Mouse (Mus musculus) embryonic fibroblast, embryonic 13.5 days (primary cell): ENCODE data around the gene Arhgef3. TPM values are rescaled to one million over a fixed set of nuclear protein-coding genes. Genes with fewer than 3 reads are reported as not detected.

Source experiments
- H3K27ac ChIP-seq: 2 replicates; pipeline ENCODE4 v1.5.1; 2012; ENCODE audit warnings: low read length, control low read depth, inconsistent platforms; ENCODE audit not compliant: insufficient read depth
- H3K4me1 ChIP-seq: 2 replicates; pipeline ENCODE4 v1.6.1; 2011; ENCODE audit warnings: low read length; ENCODE audit not compliant: control insufficient read depth, insufficient read depth
- H3K4me3 ChIP-seq: 2 replicates; pipeline ENCODE4 v1.5.1; 2011; ENCODE audit warnings: mild to moderate bottlenecking, control low read depth, low read length; ENCODE audit not compliant: insufficient read depth
- CTCF ChIP-seq: IDR thresholded peaks from 2 replicates; pipeline ENCODE4 v1.5.1; 2011; ENCODE audit warnings: mild to moderate bottlenecking, control low read depth, low read length, moderate library complexity, borderline replicate concordance; ENCODE audit not compliant: insufficient read depth
- POLR2A ChIP-seq: IDR thresholded peaks from 2 replicates; pipeline ENCODE4 v1.6.1; 2011; ENCODE audit warnings: low read depth, mild to moderate bottlenecking, control low read depth, low read length, moderate library complexity
- polyA plus RNA-seq: library from polyadenylated mRNA; stranded (reverse); fragments of >200 nt; gene quantifications from 2 replicates; pipeline ENCODE4 v1.2.4, GENCODE M21; 2011; ENCODE audit warnings: low read depth; ENCODE audit not compliant: missing spikeins, insufficient read length

Arhgef3 gene
- polyA plus RNA-seq, 1 experiment, result 2.5 TPM

GRCm38 (mm10) chr14:27185902-27186301 lies 71.2 kb downstream of the Arhgef3 start:
- Histone ChIP-seq H3K4me1 (0 out of 2 replicates have a peak, but pooled peaks cover 4% of the 10 kb centered on the region), H3K4me3 (no peak overlapping the region), H3K27ac (no peak overlapping the region)
- TF ChIP-seq CTCF (no peak), POLR2A (no peak)

GRCm38 (mm10) chr14:27186596-27186995 lies 71.9 kb downstream of the Arhgef3 start:
- no peak overlapping the region for H3K4me3 ChIP-seq
- 0 out of 2 replicates have a peak, but pooled peaks cover 4% of the 10 kb centered on the region for H3K4me1 ChIP-seq
- H3K27ac ChIP-seq, result no peak overlapping the region
- no peak for TF ChIP-seq POLR2A

- no peak overlapping the region for H3K27ac ChIP-seq
- 0 out of 2 replicates have a peak, but pooled peaks cover 4% of the 10 kb centered on the region for H3K4me1 ChIP-seq
- TF ChIP-seq POLR2A, result no peak
- TF ChIP-seq CTCF, result peak; percentile 85
- H3K4me3 ChIP-seq, result no peak overlapping the region
Observed at GRCm38 (mm10) chr14:27187025-27187424, 72.3 kb downstream of the Arhgef3 start.

- no peak for TF ChIP-seq POLR2A
- TF ChIP-seq CTCF, result no peak
Observed at GRCm38 (mm10) chr14:27187885-27188284, 73.2 kb downstream of the Arhgef3 start.

GRCm38 (mm10) chr14:27192450-27192849 lies 77.8 kb downstream of the Arhgef3 start:
- Histone ChIP-seq H3K4me3 (no peak overlapping the region), H3K27ac (no peak overlapping the region), H3K4me1 (no peaks in the 10 kb centered on the region)
- no peak for TF ChIP-seq POLR2A
- TF ChIP-seq CTCF, result peak; percentile 44; the same call in 1 of the 2 replicates

More at GRCm38 (mm10) chr14:27187885-27188284, 73.2 kb downstream of the Arhgef3 start:
- H3K4me3 ChIP-seq, result no peak overlapping the region
- no peak overlapping the region for H3K27ac ChIP-seq
- H3K4me1 ChIP-seq, result no peaks in the 10 kb centered on the region

- H3K4me1 ChIP-seq, result peaks cover 7% of the 10 kb centered on the region; the same call in 1 of the 2 replicates
- H3K4me3 ChIP-seq, result no peak overlapping the region
- no peak overlapping the region for H3K27ac ChIP-seq
- TF ChIP-seq POLR2A (no peak), CTCF (no peak)
Observed at GRCm38 (mm10) chr14:27196980-27197379, 82.3 kb downstream of the Arhgef3 start.

GRCm38 (mm10) chr14:27198490-27199089 lies 83.9 kb downstream of the Arhgef3 start:
- TF ChIP-seq CTCF (no peak), POLR2A (no peak)
- Histone ChIP-seq H3K27ac (peak overlapping the region; percentile 58; the same call in 1 of the 2 replicates), H3K4me3 (no peak overlapping the region), H3K4me1 (peaks cover 7% of the 10 kb centered on the region; the same call in 1 of the 2 replicates)

- no peak overlapping the region for H3K4me3 ChIP-seq
- 0 out of 2 replicates have a peak overlapping the region, but pooled peaks have one; percentile 12 for H3K27ac ChIP-seq
- no peak for TF ChIP-seq CTCF
- peaks cover 7% of the 10 kb centered on the region; the same call in 1 of the 2 replicates for H3K4me1 ChIP-seq
Observed at GRCm38 (mm10) chr14:27199119-27199518, 84.4 kb downstream of the Arhgef3 start.

GRCm38 (mm10) chr14:27199870-27200269 lies 85.2 kb downstream of the Arhgef3 start:
- H3K27ac ChIP-seq, result no peak overlapping the region
- H3K4me3 ChIP-seq, result no peak overlapping the region
- peaks cover 7% of the 10 kb centered on the region; the same call in 1 of the 2 replicates for H3K4me1 ChIP-seq
- TF ChIP-seq POLR2A, result no peak
- TF ChIP-seq CTCF, result no peak

- Histone ChIP-seq H3K4me3 (no peak overlapping the region), H3K4me1 (peaks cover 7% of the 10 kb centered on the region; the same call in 1 of the 2 replicates), H3K27ac (no peak overlapping the region)
- no peak for TF ChIP-seq POLR2A
- TF ChIP-seq CTCF, result no peak
Observed at GRCm38 (mm10) chr14:27200743-27201576, 86.3 kb downstream of the Arhgef3 start.
